Mouse (Mus musculus) layer of hippocampus, adult 11-12 months (tissue): ENCODE measurements around the gene Lonrf2.
A peak's percentile ranks its signal among the peaks of the same experiment; 100 is the strongest.

Experiments used
- DNase-seq: peaks from one replicate; pipeline ENCODE4 v3.0.0; 2022; ENCODE audit warnings: low spot score

Lonrf2 gene

GRCm38 (mm10) chr1:38767812-38768211 is 68.7 kb downstream of the Lonrf2 start:
- DNase-seq = peak; percentile 38

- DNase-seq = no peak
These were observed 69.6 kb downstream of the Lonrf2 start for GRCm38 (mm10) chr1:38766661-38767572.

GRCm38 (mm10) chr1:38766254-38766653 is 70.3 kb downstream of the Lonrf2 start:
- DNase-seq = no peak

GRCm38 (mm10) chr1:38763960-38764613 is 72.4 kb downstream of the Lonrf2 start:
- DNase-seq = no peak

- DNase-seq = no peak
These were observed 76.1 kb downstream of the Lonrf2 start for GRCm38 (mm10) chr1:38760424-38760823.

- no peak for DNase-seq
These were observed 78.6 kb downstream of the Lonrf2 start for GRCm38 (mm10) chr1:38757791-38758403.

GRCm38 (mm10) chr1:38743863-38744262 is 92.6 kb downstream of the Lonrf2 start:
- DNase-seq = no peak
